Mouse (Mus musculus): ENCODE data around the gene Lce3a. TPM values are rescaled to one million over a fixed set of nuclear protein-coding genes. Genes with fewer than 3 reads are reported as not detected.

Lce3a gene
- polyA plus RNA-seq, 1 experiment from 2014 or later: not detected

GRCm38 (mm10) chr3:92902992-92903391 is 23.0 kb downstream of the Lce3a start:
- no peak overlapping the region for H3K4me3 ChIP-seq (ENCODE audit: low read depth, low read length)
- H3K4me2 ChIP-seq: no peak overlapping the region
- no peaks in the 10 kb centered on the region for H3K27me3 ChIP-seq (replicated peaks; ENCODE audit: control insufficient read depth, insufficient read depth, low read length)
- DNase-seq (ENCODE audit: low spot score): no peak
- H3K36me3 ChIP-seq (ENCODE audit: control insufficient read depth, insufficient read depth, low read length): no peaks in the 10 kb centered on the region
- H3K4me1 ChIP-seq (replicated peaks; ENCODE audit: control insufficient read depth, insufficient read depth, low read length): no peaks in the 10 kb centered on the region
- H3K9me3 ChIP-seq (ENCODE audit: control insufficient read depth, low read length): no peaks in the 10 kb centered on the region
- no peak overlapping the region for H3K27ac ChIP-seq (ENCODE audit: low read depth, low read length)
- no peak overlapping the region for H3K9ac ChIP-seq (ENCODE audit: low read depth, low read length)
- ATAC-seq (replicated peaks; ENCODE audit: low FRiP score): no peak
- 24% methylated on average over 3 of the region's 3 CpGs for WGBS

GRCm38 (mm10) chr3:92894489-92894888 is 31.5 kb downstream of the Lce3a start:
- Histone ChIP-seq H3K4me3 (ENCODE audit: low read depth, low read length) (no peak overlapping the region), H3K27ac (ENCODE audit: low read depth, low read length) (no peak overlapping the region), H3K36me3 (ENCODE audit: control insufficient read depth, insufficient read depth, low read length) (no peaks in the 10 kb centered on the region), H3K27me3 (replicated peaks; ENCODE audit: control insufficient read depth, insufficient read depth, low read length) (no peaks in the 10 kb centered on the region), H3K4me1 (replicated peaks; ENCODE audit: control insufficient read depth, insufficient read depth, low read length) (no peaks in the 10 kb centered on the region), H3K9me3 (ENCODE audit: control insufficient read depth, low read length) (no peaks in the 10 kb centered on the region), H3K4me2 (no peak overlapping the region), H3K9ac (ENCODE audit: low read depth, low read length) (no peak overlapping the region)
- DNase-seq (ENCODE audit: low spot score) (no peak), ATAC-seq (replicated peaks; ENCODE audit: low FRiP score) (no peak)
- 39% methylated on average over 1 of the region's 1 CpGs for WGBS

GRCm38 (mm10) chr3:92894063-92894462 is 32.0 kb downstream of the Lce3a start:
- 71% methylated on average over 3 of the region's 3 CpGs for WGBS
- no peaks in the 10 kb centered on the region for H3K9me3 ChIP-seq (ENCODE audit: control insufficient read depth, low read length)
- no peak overlapping the region for H3K9ac ChIP-seq (ENCODE audit: low read depth, low read length)
- no peak overlapping the region for H3K4me2 ChIP-seq
- no peaks in the 10 kb centered on the region for H3K4me1 ChIP-seq (replicated peaks; ENCODE audit: control insufficient read depth, insufficient read depth, low read length)
- H3K36me3 ChIP-seq (ENCODE audit: control insufficient read depth, insufficient read depth, low read length): no peaks in the 10 kb centered on the region
- no peak overlapping the region for H3K27ac ChIP-seq (ENCODE audit: low read depth, low read length)
- H3K27me3 ChIP-seq (replicated peaks; ENCODE audit: control insufficient read depth, insufficient read depth, low read length): no peaks in the 10 kb centered on the region
- H3K4me3 ChIP-seq (ENCODE audit: low read depth, low read length): no peak overlapping the region
- no peak for DNase-seq (ENCODE audit: low spot score)
- ATAC-seq (replicated peaks; ENCODE audit: low FRiP score): no peak

Other genes with a start within 250 kb of the Lce3a start
- gene Lce1c, start 247.0 kb downstream of the Lce3a start, polyA plus RNA-seq (2014; fragmentation: Nextera tagmentation; extraction: Ambion mirVana): not detected in 2 replicates
- gene Lce1d, start 239.0 kb downstream of the Lce3a start, polyA plus RNA-seq (2014; fragmentation: Nextera tagmentation; extraction: Ambion mirVana): not detected in 2 replicates
- not detected in 2 replicates for gene Lce1e, start 217.2 kb downstream of the Lce3a start, polyA plus RNA-seq (2014; fragmentation: Nextera tagmentation; extraction: Ambion mirVana)
- not detected in 2 replicates for gene Lce1f, start 205.9 kb downstream of the Lce3a start, polyA plus RNA-seq (2014; fragmentation: Nextera tagmentation; extraction: Ambion mirVana)
- not detected in 2 replicates for gene Gm38119, start 187.1 kb downstream of the Lce3a start, polyA plus RNA-seq (2014; fragmentation: Nextera tagmentation; extraction: Ambion mirVana)
- gene Lce1g, start 173.9 kb downstream of the Lce3a start, polyA plus RNA-seq (2014; fragmentation: Nextera tagmentation; extraction: Ambion mirVana): not detected in 2 replicates
- not detected in 2 replicates for gene Lce1h, start 161.2 kb downstream of the Lce3a start, polyA plus RNA-seq (2014; fragmentation: Nextera tagmentation; extraction: Ambion mirVana)
- not detected in 2 replicates for gene Lce1i, start 147.3 kb downstream of the Lce3a start, polyA plus RNA-seq (2014; fragmentation: Nextera tagmentation; extraction: Ambion mirVana)
- gene Lce1j, start 135.7 kb downstream of the Lce3a start, polyA plus RNA-seq (2014; fragmentation: Nextera tagmentation; extraction: Ambion mirVana): not detected in 2 replicates
- not detected in 2 replicates for gene Lce1k, start 118.3 kb downstream of the Lce3a start, polyA plus RNA-seq (2014; fragmentation: Nextera tagmentation; extraction: Ambion mirVana)
- gene Kprp, start 99.0 kb downstream of the Lce3a start, polyA plus RNA-seq (2014; fragmentation: Nextera tagmentation; extraction: Ambion mirVana): not detected in 2 replicates
- not detected in 2 replicates for gene Lce1l, start 74.9 kb downstream of the Lce3a start, polyA plus RNA-seq (2014; fragmentation: Nextera tagmentation; extraction: Ambion mirVana)
- not detected in 2 replicates for gene 2310050C09Rik, start 56.0 kb downstream of the Lce3a start, polyA plus RNA-seq (2014; fragmentation: Nextera tagmentation; extraction: Ambion mirVana)
- not detected in 2 replicates for gene Lce3b, start 6.7 kb upstream of the Lce3a start, polyA plus RNA-seq (2014; fragmentation: Nextera tagmentation; extraction: Ambion mirVana)
- gene Lce3c, start 18.3 kb upstream of the Lce3a start, polyA plus RNA-seq (2014; fragmentation: Nextera tagmentation; extraction: Ambion mirVana): not detected in 2 replicates
- not detected in 2 replicates for gene Lce3d, start 31.2 kb upstream of the Lce3a start, polyA plus RNA-seq (2014; fragmentation: Nextera tagmentation; extraction: Ambion mirVana)
- gene Lce3e, start 40.8 kb upstream of the Lce3a start, polyA plus RNA-seq (2014; fragmentation: Nextera tagmentation; extraction: Ambion mirVana): not detected in 2 replicates
- gene Lce3f, start 66.0 kb upstream of the Lce3a start, polyA plus RNA-seq (2014; fragmentation: Nextera tagmentation; extraction: Ambion mirVana): not detected in 2 replicates
- gene Crct1, start 89.5 kb upstream of the Lce3a start, polyA plus RNA-seq (2014; fragmentation: Nextera tagmentation; extraction: Ambion mirVana): 0.49 and 0.97 TPM in 2 replicates
- gene Lce1m, start 92.8 kb upstream of the Lce3a start, polyA plus RNA-seq (2014; fragmentation: Nextera tagmentation; extraction: Ambion mirVana): not detected in 2 replicates
- gene Gm4858, start 142.6 kb upstream of the Lce3a start, polyA plus RNA-seq (2014; fragmentation: Nextera tagmentation; extraction: Ambion mirVana): not detected in 2 replicates
- gene Crnn, start 218.6 kb upstream of the Lce3a start, polyA plus RNA-seq (2014; fragmentation: Nextera tagmentation; extraction: Ambion mirVana): not detected in 2 replicates

All from liver, embryonic 11.5 days (tissue).